Comparison of ENCODE assay signal across 22 mouse cellular contexts in the genomic region with DNA sequence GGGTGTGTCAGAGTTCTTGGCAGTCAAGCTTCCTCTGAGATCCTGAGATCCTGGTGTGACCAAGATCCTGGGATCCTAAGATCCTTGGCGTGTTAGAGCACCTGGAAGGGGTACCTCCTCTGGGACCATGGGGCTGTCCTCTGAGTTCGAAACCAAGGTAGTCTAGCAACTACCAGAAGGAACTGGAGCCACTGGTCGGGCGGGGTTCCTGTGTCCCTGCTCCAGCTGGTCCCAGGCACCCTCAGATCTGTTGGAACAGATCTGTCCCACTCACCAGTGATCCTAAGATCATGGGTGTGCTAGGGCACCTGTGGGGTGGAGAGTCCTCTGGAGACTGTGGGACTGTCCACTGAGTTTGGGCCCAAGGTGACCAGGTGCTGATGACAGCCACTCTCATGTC. TPM values are rescaled to one million over a fixed set of nuclear protein-coding genes. Genes with fewer than 3 reads are reported as not detected.
"Had no signal": no experiment of that assay in that cellular context is flagged by ENCODE, and none has a peak within 500 bp of the region (broad histone marks: within the 10 kb centered on the region; RNA-seq: fewer than 3 reads in every experiment).

No protein-coding gene starts in this region.

- H3K4me3 ChIP-seq: layer of hippocampus, adult 2 months; limb, embryonic 10.5 days; limb, embryonic 13.5 days; midbrain, embryonic 12.5 days; midbrain, embryonic 15.5 days; neural tube, embryonic 12.5 days; neural tube, embryonic 15.5 days; stomach, embryonic 15.5 days had no signal

- H3K4me2 ChIP-seq: limb, embryonic 13.5 days; lung, embryonic 14.5 days; midbrain, embryonic 12.5 days; midbrain, embryonic 15.5 days; neural tube, embryonic 12.5 days; neural tube, embryonic 15.5 days; stomach, embryonic 15.5 days had no signal

- H3K27ac ChIP-seq: kidney, postnatal 0 days; limb, embryonic 10.5 days; limb, embryonic 13.5 days; liver, embryonic 14.5 days; macrophage; midbrain, embryonic 12.5 days; midbrain, embryonic 15.5 days; neural tube, embryonic 12.5 days; neural tube, embryonic 15.5 days; stomach, embryonic 15.5 days had no signal

- H3K4me1 ChIP-seq: limb, embryonic 10.5 days; limb, embryonic 13.5 days; midbrain, embryonic 12.5 days; midbrain, embryonic 15.5 days; neural tube, embryonic 12.5 days; neural tube, embryonic 15.5 days; stomach, embryonic 15.5 days had no signal

- DNase-seq: kidney, adult 2 months; kidney, postnatal 25 days; layer of hippocampus, adult 9-11 months; liver, postnatal 0 days; lung, embryonic 14.5 days; right cerebral cortex, postnatal 25 days; spleen, adult 18-20 months; thymus, adult 18-20 months had no signal

- H3K9me3 ChIP-seq: limb, embryonic 10.5 days; limb, embryonic 13.5 days; midbrain, embryonic 12.5 days; midbrain, embryonic 15.5 days; neural tube, embryonic 12.5 days; neural tube, embryonic 15.5 days; stomach, embryonic 15.5 days had no signal

- H3K9ac ChIP-seq: limb, embryonic 13.5 days; liver, embryonic 14.5 days; liver, postnatal 0 days; lung, embryonic 14.5 days; midbrain, embryonic 12.5 days; midbrain, embryonic 15.5 days; neural tube, embryonic 12.5 days; neural tube, embryonic 15.5 days; stomach, embryonic 15.5 days had no signal

- H3K27me3 ChIP-seq: limb, embryonic 13.5 days; midbrain, embryonic 12.5 days; midbrain, embryonic 15.5 days; neural tube, embryonic 12.5 days; neural tube, embryonic 15.5 days; stomach, embryonic 15.5 days had no signal

- ATAC-seq: liver, postnatal 0 days; lung, postnatal 0 days; midbrain, embryonic 15.5 days had no signal

RNA-seq across cellular contexts. Expression of a gene that starts 14.5 kb away (rescaled TPM):
- total RNA-seq: liver, adult 2 months; megakaryocyte, adult 5-6 weeks had no signal
- polyA plus RNA-seq: liver, adult 2 months; liver, postnatal 0 days; macrophage had no signal
